Mouse (Mus musculus) kidney, adult 2 months (tissue): ENCODE data around the gene Synj1.

ENCODE experiments used
- CTCF ChIP-seq: fragments of 200-500 bp; conservative IDR thresholded peaks from 2 replicates; pipeline ENCODE4 v1.5.1; 2011; ENCODE audit warnings: low read depth, mild to moderate bottlenecking, control low read depth, low read length, moderate library complexity, mixed read lengths; ENCODE audit not compliant: insufficient read depth, insufficient read length
- POLR2A ChIP-seq: fragments of 200-500 bp; IDR thresholded peaks from one replicate; pipeline ENCODE4 v1.6.1; 2011; ENCODE audit warnings: low read depth, low read length, control low read depth

DNA sequence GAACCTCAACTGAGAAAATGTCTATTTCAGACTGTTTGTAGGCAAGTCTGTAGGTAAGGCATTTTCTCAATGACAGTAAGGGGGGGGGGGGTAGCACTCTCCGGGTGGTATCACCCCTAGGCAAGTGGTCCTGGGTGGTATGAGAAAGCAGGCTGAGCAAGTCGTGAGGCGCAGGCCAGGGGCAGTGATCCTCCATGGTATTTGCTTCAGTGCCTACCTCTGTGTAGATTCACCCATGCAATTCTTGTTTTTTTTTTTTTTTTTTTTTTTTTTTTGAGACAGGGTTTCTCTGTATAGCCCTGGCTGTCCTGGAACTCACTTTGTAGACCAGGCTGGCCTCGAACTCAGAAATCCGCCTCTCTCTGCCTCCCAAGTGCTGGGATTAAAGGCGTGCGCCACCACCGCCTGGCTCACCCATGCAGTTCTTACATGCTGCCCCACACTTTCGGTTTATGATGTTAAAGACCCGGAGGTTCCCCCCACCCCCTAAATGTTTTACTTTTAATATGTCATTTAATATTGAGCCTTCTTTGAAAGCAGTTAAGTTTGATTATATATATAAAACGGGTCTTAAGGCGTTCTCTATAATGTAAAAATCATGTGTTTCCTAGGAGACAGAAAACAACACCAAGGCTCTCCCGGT lies 77.5 kb downstream of the Synj1 start:
- no peak for TF ChIP-seq POLR2A
- TF ChIP-seq CTCF = no peak
